Mouse (Mus musculus): Measurements from ENCODE around the gene Duoxa2. TPM values are rescaled to one million over a fixed set of nuclear protein-coding genes. Genes with fewer than 3 reads are reported as not detected.

Gene Duoxa2
- polyA plus RNA-seq, 3 experiments from 2014 or later = not detected

Other genes starting within 250 kb of the Duoxa2 start
- gene Spg11, start 180.5 kb upstream of the Duoxa2 start, polyA plus RNA-seq (2017; shearing (Covaris generic)) = 1 to 10 TPM; 5.6 to 6.8 (median 6.3) TPM
- over 10,000 TPM in 1 of 3 experiments, 1,000 to 10,000 TPM in 2; 8,524 to 10,037 (median 9,865) TPM for gene B2m, start 151.2 kb upstream of the Duoxa2 start, polyA plus RNA-seq (2017; shearing (Covaris generic))
- gene Trim69, start 138.2 kb upstream of the Duoxa2 start, polyA plus RNA-seq (2017; shearing (Covaris generic)) = under 1 TPM in 2 of 3 experiments, not detected in 1; 0.26 to 0.33 TPM
- under 1 TPM in 2 of 3 experiments, not detected in 1; 0.22 to 0.40 TPM for gene Patl2, start 112.7 kb upstream of the Duoxa2 start, polyA plus RNA-seq (2017; shearing (Covaris generic))
- gene Terb2, start 112.6 kb upstream of the Duoxa2 start, polyA plus RNA-seq (2017; shearing (Covaris generic)) = not detected
- 1 to 10 TPM; 3.5 to 8.4 (median 4.3) TPM for gene Sord, start 64.2 kb upstream of the Duoxa2 start, polyA plus RNA-seq (2017; shearing (Covaris generic))
- gene Duox2, start 451 bp upstream of the Duoxa2 start, polyA plus RNA-seq (2017; shearing (Covaris generic)) = not detected
- not detected for gene Duoxa1, start 14.8 kb downstream of the Duoxa2 start, polyA plus RNA-seq (2017; shearing (Covaris generic))
- gene Duox1, start 16.8 kb downstream of the Duoxa2 start, polyA plus RNA-seq (2017; shearing (Covaris generic)) = not detected
- gene Shf, start 70.3 kb downstream of the Duoxa2 start, polyA plus RNA-seq (2017; shearing (Covaris generic)) = under 1 TPM in 1 of 3 experiments, not detected in 2; 0.39 TPM
- gene Slc28a2, start 127.6 kb downstream of the Duoxa2 start, polyA plus RNA-seq (2017; shearing (Covaris generic)) = 100 to 1,000 TPM in 2 of 3 experiments, 10 to 100 TPM in 1; 66.9 to 135 (median 110) TPM
- 10 to 100 TPM in 1 of 3 experiments, 1 to 10 TPM in 1, under 1 TPM in 1; 0.20 to 14.7 (median 5.5) TPM for gene Gm14085, start 186.0 kb downstream of the Duoxa2 start, polyA plus RNA-seq (2017; shearing (Covaris generic))